Mouse (Mus musculus): Measurements from ENCODE around the gene Slc39a3. TPM values are rescaled to one million over a fixed set of nuclear protein-coding genes. Genes with fewer than 3 reads are reported as not detected.
"Not testable (repeated sequence)": the region's sequence is repeated elsewhere in the genome, so short reads cannot be mapped to it uniquely, and the experiment has no call there.

Slc39a3 gene
- total RNA-seq, 2 experiments from 2014 or later, result 63.9 to 70.2 TPM

- DNase-seq (ENCODE audit: low spot score in 2 of 2), result no peak
These were observed 13.9 kb upstream of the Slc39a3 start for GRCm38 (mm10) chr10:81051133-81051532.

- no peak for DNase-seq (ENCODE audit: low spot score in 2 of 2)
These were observed 13.4 kb upstream of the Slc39a3 start for GRCm38 (mm10) chr10:81050645-81051044.

- DNase-seq (ENCODE audit: low spot score in 2 of 2), result not testable (repeated sequence)
These were observed 8.0 kb upstream of the Slc39a3 start for GRCm38 (mm10) chr10:81045246-81045645.

GRCm38 (mm10) chr10:81041458-81042175 is 4.4 kb upstream of the Slc39a3 start:
- DNase-seq (ENCODE audit: low spot score in 2 of 2), result peak; percentile 62 to 70

GRCm38 (mm10) chr10:81036251-81036650 is 975 bp downstream of the Slc39a3 start:
- no peak for DNase-seq (ENCODE audit: low spot score in 2 of 2)

GRCm38 (mm10) chr10:81033586-81033985 is 3.6 kb downstream of the Slc39a3 start:
- DNase-seq (ENCODE audit: low spot score in 2 of 2), result no peak

- DNase-seq (ENCODE audit: low spot score in 2 of 2), result no peak
These were observed 8.2 kb downstream of the Slc39a3 start for GRCm38 (mm10) chr10:81029031-81029430.

GRCm38 (mm10) chr10:81028219-81028618 is 9.0 kb downstream of the Slc39a3 start:
- no peak for DNase-seq (ENCODE audit: low spot score in 2 of 2)

- DNase-seq (ENCODE audit: low spot score in 2 of 2), result no peak
These were observed 9.9 kb downstream of the Slc39a3 start for GRCm38 (mm10) chr10:81027331-81027730.

GRCm38 (mm10) chr10:81026857-81027256 is 10.4 kb downstream of the Slc39a3 start:
- DNase-seq (ENCODE audit: low spot score in 2 of 2), result no peak

- DNase-seq (ENCODE audit: low spot score in 2 of 2), result no peak
These were observed 11.5 kb downstream of the Slc39a3 start, which contains the start of gene Diras1 for GRCm38 (mm10) chr10:81025639-81026275. Gene Diras1, minus strand, starts transcription at chr10:81025662.

GRCm38 (mm10) chr10:81025047-81025621 is 12.1 kb downstream of the Slc39a3 start:
- no peak for DNase-seq (ENCODE audit: low spot score in 2 of 2)

GRCm38 (mm10) chr10:81024346-81024937 is 12.8 kb downstream of the Slc39a3 start:
- no peak for DNase-seq (ENCODE audit: low spot score in 2 of 2)

- DNase-seq (ENCODE audit: low spot score in 2 of 2), result no peak
These were observed 14.5 kb downstream of the Slc39a3 start for GRCm38 (mm10) chr10:81022744-81023143.

GRCm38 (mm10) chr10:81021547-81022110 is 15.6 kb downstream of the Slc39a3 start:
- DNase-seq (ENCODE audit: low spot score in 2 of 2), result no peak

GRCm38 (mm10) chr10:81020207-81020606 is 17.0 kb downstream of the Slc39a3 start:
- no peak for DNase-seq (ENCODE audit: low spot score in 2 of 2)

GRCm38 (mm10) chr10:81019687-81020086 is 17.5 kb downstream of the Slc39a3 start:
- DNase-seq (ENCODE audit: low spot score in 2 of 2), result no peak

- peak in 1 of 2 experiments; percentile 72 for DNase-seq (ENCODE audit: low spot score in 2 of 2)
These were observed 18.9 kb downstream of the Slc39a3 start for GRCm38 (mm10) chr10:81018326-81018725.

GRCm38 (mm10) chr10:81016645-81017044 is 20.6 kb downstream of the Slc39a3 start:
- DNase-seq (ENCODE audit: low spot score in 2 of 2), result no peak

- no peak for DNase-seq (ENCODE audit: low spot score in 2 of 2)
These were observed 21.6 kb downstream of the Slc39a3 start for GRCm38 (mm10) chr10:81015666-81016065.

Measured in layer of hippocampus, postnatal 14 days (tissue).